Mouse (Mus musculus) megakaryocyte-erythroid progenitor cell, adult 5-6 weeks (primary cell): ENCODE results near the gene Nrip3. TPM values are rescaled to one million over a fixed set of nuclear protein-coding genes. Genes with fewer than 3 reads are reported as not detected.
A peak's percentile ranks its signal among the peaks of the same experiment; 100 is the strongest.

Experiments
- ATAC-seq: replicated peaks from 2 replicates; pipeline ENCODE4 v1.8.0; 2016; ENCODE audit warnings: mild to moderate bottlenecking, inconsistent platforms; ENCODE audit not compliant: severe bottlenecking, poor library complexity, low FRiP score, low TSS enrichment
- total RNA-seq, 2 experiments: library from RNA; stranded (forward) in 1 of 2; stranded (reverse) in 1 of 2; fragments of 200-1000, 215-1000 nt in 1 of 2; fragments of >200 nt in 1 of 2; fragmentation: Nextera tagmentation in 1 of 2; gene quantifications; 2 replicates each; pipeline ENCODE4 v1.2.3; 2014 to 2017

Gene Nrip3
- not detected in 2 replicates for total RNA-seq (2014; fragmentation: Nextera tagmentation)
- not detected in 2 replicates for total RNA-seq (2017)

GRCm38 (mm10) chr7:109781470-109782203 lies at the start of gene Nrip3:
TSS of gene Nrip3 (minus strand) at chr7:109782025.
- ATAC-seq: peak; percentile 79

- no peak for ATAC-seq
Observed at GRCm38 (mm10) chr7:109831376-109831775, 49.6 kb upstream of the Nrip3 start.

GRCm38 (mm10) chr7:109826911-109827310 lies 45.1 kb upstream of the Nrip3 start:
- no peak for ATAC-seq

- ATAC-seq: no peak
Observed at GRCm38 (mm10) chr7:109825293-109825692, 43.5 kb upstream of the Nrip3 start.

GRCm38 (mm10) chr7:109818600-109818999 lies 36.8 kb upstream of the Nrip3 start:
- peak; percentile 66 for ATAC-seq

GRCm38 (mm10) chr7:109817954-109818353 lies 36.1 kb upstream of the Nrip3 start:
- peak; percentile 93 for ATAC-seq

- ATAC-seq: no peak
Observed at GRCm38 (mm10) chr7:109813330-109814140, 31.7 kb upstream of the Nrip3 start.

- no peak for ATAC-seq
Observed at GRCm38 (mm10) chr7:109807616-109808485, 26.0 kb upstream of the Nrip3 start.

- ATAC-seq: peak; percentile 89
Observed at GRCm38 (mm10) chr7:109804843-109805242, 23.0 kb upstream of the Nrip3 start.

GRCm38 (mm10) chr7:109804355-109804754 lies 22.5 kb upstream of the Nrip3 start:
- ATAC-seq: 0 out of 2 replicates have a peak, but pooled peaks have one; percentile 2

GRCm38 (mm10) chr7:109803516-109803915 lies 21.7 kb upstream of the Nrip3 start:
- ATAC-seq: no peak

- no peak for ATAC-seq
Observed at GRCm38 (mm10) chr7:109800626-109801025, 18.8 kb upstream of the Nrip3 start.

- no peak for ATAC-seq
Observed at GRCm38 (mm10) chr7:109799168-109799567, 17.3 kb upstream of the Nrip3 start.

GRCm38 (mm10) chr7:109795564-109795963 lies 13.7 kb upstream of the Nrip3 start:
- ATAC-seq: peak; percentile 35

GRCm38 (mm10) chr7:109794556-109794955 lies 12.7 kb upstream of the Nrip3 start:
- ATAC-seq: no peak

GRCm38 (mm10) chr7:109792759-109793158 lies 10.9 kb upstream of the Nrip3 start:
- peak; percentile 76 for ATAC-seq

- ATAC-seq: no peak
Observed at GRCm38 (mm10) chr7:109790818-109791217, 9.0 kb upstream of the Nrip3 start.

- peak; percentile 60 for ATAC-seq
Observed at GRCm38 (mm10) chr7:109787860-109788259, 6.0 kb upstream of the Nrip3 start.

GRCm38 (mm10) chr7:109783281-109783680 lies 1.5 kb upstream of the Nrip3 start:
- no peak for ATAC-seq

GRCm38 (mm10) chr7:109781087-109781469 lies 747 bp downstream of the Nrip3 start:
- peak; percentile 68 for ATAC-seq
